Mouse (Mus musculus) urinary bladder, postnatal 14 days (tissue): ENCODE measurements around the gene Hip1.

ENCODE experiments used
- DNase-seq: peaks from one replicate; pipeline ENCODE4 v3.0.0; 2021; ENCODE audit warnings: low spot score

Gene Hip1

GRCm38 (mm10) chr5:135544865-135545797 lies at the start of gene Hip1:
Gene Hip1 (minus strand): TSS chr5:135545120.
- DNase-seq = peak; percentile 96

- no peak for DNase-seq
Measured at GRCm38 (mm10) chr5:135589996-135590784, 45.3 kb upstream of the Hip1 start.

GRCm38 (mm10) chr5:135587764-135588163 lies 42.8 kb upstream of the Hip1 start:
- DNase-seq = no peak

GRCm38 (mm10) chr5:135585691-135586090 lies 40.8 kb upstream of the Hip1 start:
- no peak for DNase-seq

- no peak for DNase-seq
Measured at GRCm38 (mm10) chr5:135582330-135582729, 37.4 kb upstream of the Hip1 start.

GRCm38 (mm10) chr5:135579331-135579751 lies 34.4 kb upstream of the Hip1 start:
- no peak for DNase-seq

- DNase-seq = no peak
Measured at GRCm38 (mm10) chr5:135576055-135576454, 31.1 kb upstream of the Hip1 start.

- DNase-seq = no peak
Measured at GRCm38 (mm10) chr5:135573006-135573405, 28.1 kb upstream of the Hip1 start, which contains the start of gene Ccl24. Gene Ccl24 (minus strand): TSS chr5:135573049.

- no peak for DNase-seq
Measured at GRCm38 (mm10) chr5:135568698-135569097, 23.8 kb upstream of the Hip1 start.

- no peak for DNase-seq
Measured at GRCm38 (mm10) chr5:135567556-135568265, 22.8 kb upstream of the Hip1 start.

- no peak for DNase-seq
Measured at GRCm38 (mm10) chr5:135563469-135563868, 18.5 kb upstream of the Hip1 start, which contains the start of gene Ccl26. Gene Ccl26 (minus strand): TSS chr5:135563569.

GRCm38 (mm10) chr5:135557671-135558070 lies 12.8 kb upstream of the Hip1 start:
- no peak for DNase-seq

GRCm38 (mm10) chr5:135557051-135557450 lies 12.1 kb upstream of the Hip1 start:
- DNase-seq = no peak

GRCm38 (mm10) chr5:135556259-135556658 lies 11.3 kb upstream of the Hip1 start:
- no peak for DNase-seq

GRCm38 (mm10) chr5:135551591-135551990 lies 6.7 kb upstream of the Hip1 start:
- no peak for DNase-seq

- DNase-seq = no peak
Measured at GRCm38 (mm10) chr5:135550910-135551309, 6.0 kb upstream of the Hip1 start.

- no peak for DNase-seq
Measured at GRCm38 (mm10) chr5:135547990-135548389, 3.1 kb upstream of the Hip1 start.

GRCm38 (mm10) chr5:135544032-135544558 lies 825 bp downstream of the Hip1 start:
- DNase-seq = peak; percentile 30

- no peak for DNase-seq
Measured at GRCm38 (mm10) chr5:135537794-135538214, 7.1 kb downstream of the Hip1 start.

GRCm38 (mm10) chr5:135537326-135537725 lies 7.6 kb downstream of the Hip1 start:
- no peak for DNase-seq

GRCm38 (mm10) chr5:135535867-135536266 lies 9.1 kb downstream of the Hip1 start:
- DNase-seq = no peak

GRCm38 (mm10) chr5:135533431-135533830 lies 11.5 kb downstream of the Hip1 start:
- peak; percentile 66 for DNase-seq
